Mouse (Mus musculus): Measurements from ENCODE around the gene Ext2.
A peak's percentile ranks its signal among the peaks of the same experiment; 100 is the strongest.

Ext2 gene

DNA sequence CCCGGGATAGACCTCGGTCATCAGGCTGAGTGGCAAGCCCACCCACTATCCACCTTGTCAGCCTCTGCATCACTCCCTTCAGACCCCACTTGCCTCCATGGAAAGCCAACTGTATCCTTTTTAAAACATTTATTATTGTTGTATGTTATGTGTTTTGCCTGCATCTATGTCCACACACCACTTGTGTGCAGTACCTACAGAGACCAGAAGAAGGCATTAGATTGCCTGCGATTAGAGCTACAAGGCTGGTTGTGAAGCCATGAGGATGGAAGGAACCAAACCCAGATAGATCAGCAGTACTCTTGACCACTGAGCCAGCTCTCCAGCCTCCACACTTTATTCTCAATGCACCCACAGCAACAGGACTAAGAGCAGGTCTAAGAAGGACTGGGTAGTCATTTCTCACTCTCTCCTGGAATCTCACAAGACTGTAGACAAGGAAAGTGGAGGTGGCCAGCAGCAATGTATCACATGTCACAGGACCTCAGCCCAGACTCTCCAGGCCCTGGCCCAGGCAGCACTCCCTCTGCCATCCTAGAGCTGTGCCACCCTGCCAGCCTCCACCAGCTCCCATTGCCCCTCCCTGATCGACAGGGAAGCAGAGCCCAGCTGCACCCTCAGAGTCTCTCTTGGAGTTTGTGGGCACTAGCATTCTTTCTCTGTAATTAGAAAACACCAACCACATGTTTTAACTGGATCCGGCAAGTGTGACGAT lies 15.7 kb downstream of the Ext2 start:
- no peak for DNase-seq (ENCODE audit: low spot score in 2 of 2)

- DNase-seq (ENCODE audit: low spot score in 2 of 2): no peak
Measured at GRCm38 (mm10) chr2:93805523-93805922, 16.8 kb downstream of the Ext2 start.

DNA sequence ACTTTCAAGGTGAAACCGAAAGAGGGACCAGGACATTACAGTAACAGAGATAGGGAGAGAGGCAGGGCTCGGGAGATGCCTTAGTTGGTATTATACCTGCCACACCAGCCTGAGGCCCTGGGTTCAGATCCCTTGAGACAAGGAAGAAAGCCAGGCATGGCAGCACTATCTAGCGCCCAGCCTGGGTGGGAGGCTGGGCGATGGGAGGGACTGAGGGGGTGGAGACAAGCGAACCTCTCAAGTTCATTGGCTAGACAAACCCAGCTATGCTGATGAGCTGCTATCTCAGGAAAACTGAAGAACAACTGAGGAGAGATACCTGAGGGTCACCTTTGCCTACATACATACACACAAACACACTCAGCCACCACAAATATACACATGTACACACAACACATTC lies 17.3 kb downstream of the Ext2 start:
- DNase-seq (ENCODE audit: low spot score in 2 of 2): no peak

GRCm38 (mm10) chr2:93802947-93803346 lies 19.4 kb downstream of the Ext2 start:
- DNase-seq (ENCODE audit: low spot score in 2 of 2): no peak

- no peak for DNase-seq (ENCODE audit: low spot score in 2 of 2)
Measured at GRCm38 (mm10) chr2:93801097-93801496, 21.3 kb downstream of the Ext2 start.

GRCm38 (mm10) chr2:93797162-93797795 lies 25.1 kb downstream of the Ext2 start:
- no peak for DNase-seq (ENCODE audit: low spot score in 2 of 2)

GRCm38 (mm10) chr2:93794375-93794774 lies 28.0 kb downstream of the Ext2 start:
- DNase-seq (ENCODE audit: low spot score in 2 of 2): no peak

DNA sequence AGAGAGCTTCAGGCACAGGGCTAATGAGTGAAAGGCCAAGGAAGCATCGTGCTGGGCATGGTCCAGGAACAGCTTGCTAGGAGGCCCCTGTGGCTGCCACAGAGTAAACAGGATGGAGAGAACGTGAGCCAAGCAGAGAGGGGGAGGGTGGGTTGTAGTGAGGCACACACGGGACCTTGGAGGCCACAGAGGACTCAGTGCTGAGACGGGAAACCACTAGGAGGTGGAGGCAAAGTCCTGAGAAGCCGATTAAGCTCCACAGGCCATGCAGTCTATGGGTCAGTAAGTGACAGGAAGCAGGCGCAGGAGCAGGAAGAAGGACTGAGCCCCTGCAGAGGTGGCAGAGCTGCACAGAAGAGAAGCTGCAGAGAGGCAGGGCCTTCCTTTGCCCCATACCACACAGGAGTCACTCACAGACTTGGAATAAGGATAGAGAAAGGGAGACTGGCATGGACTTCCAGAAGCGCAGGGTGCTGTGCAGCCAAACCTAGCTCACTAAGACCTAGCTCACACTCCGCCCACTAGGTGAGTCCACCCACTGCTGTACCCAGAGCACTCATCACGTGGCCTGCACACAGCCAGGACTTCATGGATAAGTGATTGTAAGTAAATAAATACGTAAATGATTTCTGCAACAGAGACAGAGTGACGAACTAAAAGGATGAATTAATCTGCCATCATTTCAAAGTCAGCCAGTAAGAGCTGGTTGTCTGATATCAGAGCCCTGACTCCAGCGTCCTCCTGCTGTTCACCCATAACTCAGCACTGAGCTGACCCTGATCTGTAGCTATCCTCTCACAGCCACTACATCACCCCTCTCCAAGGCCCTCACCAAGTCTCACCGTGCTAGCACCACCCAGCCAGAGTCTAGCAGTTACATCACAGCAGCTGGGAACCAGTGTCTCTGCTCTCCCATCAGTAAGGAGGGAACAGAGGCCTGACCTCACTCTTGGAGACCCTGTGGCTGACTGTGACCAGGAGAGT lies 30.6 kb downstream of the Ext2 start:
- peak in 1 of 2 experiments; percentile 48 for DNase-seq (ENCODE audit: low spot score in 2 of 2)

DNA sequence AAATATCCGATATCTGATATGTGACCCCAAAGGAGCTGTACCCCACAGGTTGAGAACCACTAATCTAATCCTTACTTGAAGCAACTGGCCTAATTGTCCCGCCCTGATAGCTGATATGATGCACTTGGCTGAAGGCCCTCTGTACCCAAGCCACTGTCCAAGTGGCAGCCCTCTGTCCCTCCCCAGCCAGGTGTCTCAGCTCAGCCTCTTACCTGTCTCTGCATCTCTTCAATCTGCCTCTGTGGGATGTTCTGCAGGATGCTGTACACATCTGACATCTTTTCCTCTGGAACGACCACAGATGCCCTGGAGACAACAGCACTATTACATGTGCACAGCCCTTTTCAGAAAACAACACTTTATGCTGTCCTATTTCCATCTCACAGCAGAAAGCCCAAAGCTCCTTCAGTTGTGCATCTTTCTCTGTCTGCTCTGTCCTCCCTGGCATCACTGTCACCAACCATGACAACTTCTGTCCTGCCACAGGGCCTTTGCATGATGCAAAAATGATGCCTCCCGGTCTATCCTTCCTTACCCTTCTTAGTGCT lies 31.5 kb downstream of the Ext2 start:
- no peak for DNase-seq (ENCODE audit: low spot score in 2 of 2)

DNA sequence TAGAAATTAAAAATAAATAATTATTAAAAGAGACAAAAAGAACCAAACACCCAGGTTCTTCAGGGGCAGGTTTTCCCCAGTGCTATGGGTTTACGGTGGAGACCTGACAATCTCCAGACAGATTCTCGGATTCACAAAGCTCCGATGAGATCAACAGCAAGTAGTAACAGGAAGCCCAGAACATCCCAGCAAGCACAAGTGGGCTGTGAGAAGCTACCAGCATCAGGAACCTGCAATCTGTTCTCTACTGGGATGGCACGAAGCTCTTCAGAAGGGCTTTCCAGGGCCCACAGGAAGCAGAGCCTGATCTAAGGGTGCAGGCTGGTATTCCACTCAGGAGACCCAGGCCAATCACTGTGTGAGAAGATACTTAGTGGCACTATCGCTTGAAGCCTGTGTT lies 33.8 kb downstream of the Ext2 start:
- DNase-seq (ENCODE audit: low spot score in 2 of 2): no peak

- DNase-seq (ENCODE audit: low spot score in 2 of 2): peak; percentile 57 to 67
Measured at GRCm38 (mm10) chr2:93786175-93786574, 36.2 kb downstream of the Ext2 start.

DNA sequence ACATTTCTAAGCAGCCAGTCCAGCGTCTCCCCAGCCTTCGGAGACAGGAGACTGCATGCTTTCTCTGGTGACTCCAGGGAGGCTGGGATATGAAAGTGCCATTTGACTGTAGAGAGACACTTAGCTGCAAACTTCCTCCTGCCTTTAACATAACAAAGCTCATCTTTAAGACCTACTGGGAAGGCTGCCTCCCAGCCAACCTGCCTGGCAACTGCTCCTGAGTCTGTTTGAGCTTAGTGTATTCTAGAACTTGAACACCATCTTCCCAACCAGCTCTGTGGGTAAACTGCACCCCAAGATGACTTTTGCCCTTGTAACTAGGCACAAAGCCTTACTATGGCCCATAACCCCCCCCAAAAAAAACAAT lies 37.0 kb downstream of the Ext2 start:
- no peak for DNase-seq (ENCODE audit: low spot score in 2 of 2)

GRCm38 (mm10) chr2:93784721-93785431 lies 37.5 kb downstream of the Ext2 start:
- DNase-seq (ENCODE audit: low spot score in 2 of 2): peak in 1 of 2 experiments; percentile 52

GRCm38 (mm10) chr2:93783926-93784539 lies 38.3 kb downstream of the Ext2 start:
- DNase-seq (ENCODE audit: low spot score in 2 of 2): no peak

- DNase-seq (ENCODE audit: low spot score in 2 of 2): no peak
Measured at GRCm38 (mm10) chr2:93782682-93783081, 39.7 kb downstream of the Ext2 start.

DNA sequence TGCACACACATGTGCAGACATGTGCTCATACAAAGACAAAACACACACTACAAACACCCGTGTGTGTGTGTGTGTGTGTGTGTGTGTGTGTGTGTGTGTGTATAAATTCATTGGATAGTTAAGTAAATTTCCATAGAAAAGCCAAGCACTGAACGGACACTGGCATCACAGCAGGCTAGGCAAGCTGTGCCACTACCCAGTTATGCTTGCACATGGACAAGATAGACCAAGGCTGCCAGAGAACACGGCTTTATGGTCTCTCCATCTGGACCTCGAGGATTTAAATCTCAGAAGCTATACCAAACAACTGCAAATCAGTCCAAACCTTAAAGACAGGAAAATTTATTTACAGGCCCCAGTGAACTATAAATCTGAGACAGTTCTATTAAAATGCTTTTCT lies 40.2 kb downstream of the Ext2 start:
- no peak for DNase-seq (ENCODE audit: low spot score in 2 of 2)

- DNase-seq (ENCODE audit: low spot score in 2 of 2): no peak
Measured at GRCm38 (mm10) chr2:93780528-93780927, 41.8 kb downstream of the Ext2 start.

- DNase-seq (ENCODE audit: low spot score in 2 of 2): no peak
Measured at GRCm38 (mm10) chr2:93779897-93780208, 42.5 kb downstream of the Ext2 start.

- no peak for DNase-seq (ENCODE audit: low spot score in 2 of 2)
Measured at GRCm38 (mm10) chr2:93779081-93779896, 43.1 kb downstream of the Ext2 start.

GRCm38 (mm10) chr2:93778616-93779015 lies 43.8 kb downstream of the Ext2 start:
- no peak for DNase-seq (ENCODE audit: low spot score in 2 of 2)

Data from right cerebral cortex, postnatal 36 days (tissue).